Mouse (Mus musculus): ENCODE results near the gene 4930432K21Rik.

Gene 4930432K21Rik

GRCm38 (mm10) chr8:84149181-84149580 lies 1.4 kb downstream of the 4930432K21Rik start:
- no peak for DNase-seq

- no peak for DNase-seq
Measured at GRCm38 (mm10) chr8:84157620-84158019, 9.8 kb downstream of the 4930432K21Rik start.

- DNase-seq, result no peak
Measured at GRCm38 (mm10) chr8:84167696-84168095, 19.9 kb downstream of the 4930432K21Rik start.

GRCm38 (mm10) chr8:84170096-84170495 lies 22.3 kb downstream of the 4930432K21Rik start:
- DNase-seq, result no peak

DNA sequence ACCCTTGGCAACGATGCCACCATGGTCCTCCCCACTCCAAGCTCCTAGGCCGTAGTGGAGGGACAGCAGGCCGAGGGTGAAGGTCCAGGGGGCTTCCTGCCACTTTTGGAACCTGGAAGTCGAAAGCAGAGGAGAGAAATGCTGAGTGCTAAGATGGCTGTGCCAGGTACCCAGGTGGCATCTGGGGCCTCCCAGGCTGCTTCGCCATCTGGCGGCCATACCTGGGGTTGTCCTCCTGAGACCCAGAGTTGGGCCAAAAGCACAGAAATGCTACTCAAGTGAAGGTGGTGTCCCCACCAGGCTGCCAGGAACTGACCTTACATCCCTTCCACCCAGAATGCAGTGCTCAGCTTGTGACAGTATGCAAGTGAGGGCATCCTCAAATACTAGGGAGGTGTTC lies 26.0 kb downstream of the 4930432K21Rik start:
- no peak for DNase-seq

DNA sequence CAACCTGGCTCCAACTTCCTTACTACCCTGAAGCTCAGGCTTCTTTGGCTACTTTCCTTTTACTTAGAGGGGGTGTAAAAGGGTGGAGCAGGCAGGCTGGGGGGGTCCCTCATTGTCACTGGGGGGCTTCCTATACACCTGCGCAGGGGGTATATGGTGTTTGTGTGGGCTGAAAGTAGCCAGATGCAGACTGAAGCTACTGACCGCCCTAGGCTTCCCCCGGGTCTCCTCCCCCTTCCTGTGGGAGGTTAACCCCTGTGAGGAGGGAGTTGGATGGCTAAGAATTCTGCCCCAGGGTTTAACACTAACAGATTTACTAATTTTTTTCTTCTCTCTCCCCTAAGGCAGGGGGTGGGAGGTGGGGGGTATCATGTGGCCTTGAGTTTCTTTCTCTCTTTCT lies 28.7 kb downstream of the 4930432K21Rik start:
- no peak for DNase-seq

- no peak for DNase-seq
Measured at GRCm38 (mm10) chr8:84177405-84177804, 29.6 kb downstream of the 4930432K21Rik start.

- no peak for DNase-seq
Measured at GRCm38 (mm10) chr8:84178592-84178991, 30.8 kb downstream of the 4930432K21Rik start.

- no peak for DNase-seq
Measured at GRCm38 (mm10) chr8:84179946-84180345, 32.1 kb downstream of the 4930432K21Rik start.

DNA sequence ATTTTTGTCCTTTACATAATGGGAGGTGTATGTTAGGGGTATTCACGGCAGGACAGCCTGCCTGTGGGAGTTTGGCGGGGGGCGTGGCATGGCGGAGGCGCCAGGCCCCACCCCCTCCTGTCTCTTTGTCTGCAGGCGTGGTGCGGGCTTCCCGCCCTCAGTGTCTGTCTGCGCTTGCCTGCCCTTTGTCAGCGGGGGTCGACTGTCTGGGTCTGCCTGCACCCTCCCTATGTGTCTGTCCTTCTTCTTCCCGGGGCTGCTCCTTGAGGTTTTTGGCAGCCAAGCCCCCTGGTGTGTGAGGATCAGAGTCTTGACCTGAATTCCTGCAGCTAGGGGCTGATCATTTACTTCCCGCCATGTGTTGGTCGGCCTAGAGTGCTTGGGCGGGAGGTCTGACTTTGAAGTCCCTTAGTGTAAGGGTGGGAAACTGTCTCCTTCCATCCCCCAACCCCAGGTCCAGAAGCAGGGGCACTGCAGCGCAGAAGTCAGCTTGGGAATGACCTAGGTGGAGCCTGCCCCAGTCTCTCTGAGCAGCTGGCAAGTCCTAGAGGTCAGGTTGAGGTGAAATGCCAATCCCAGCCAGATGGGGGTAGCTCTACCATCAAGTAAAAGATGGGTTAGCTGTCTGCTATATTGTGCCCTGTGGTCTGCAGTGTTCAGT lies 32.8 kb downstream of the 4930432K21Rik start:
- no peak for DNase-seq

- no peak for DNase-seq
Measured at GRCm38 (mm10) chr8:84182833-84183232, 35.0 kb downstream of the 4930432K21Rik start.

GRCm38 (mm10) chr8:84183261-84184084 lies 35.6 kb downstream of the 4930432K21Rik start:
- DNase-seq, result no peak

- DNase-seq, result no peak
Measured at GRCm38 (mm10) chr8:84184085-84185043, 36.5 kb downstream of the 4930432K21Rik start.

GRCm38 (mm10) chr8:84185117-84185516 lies 37.3 kb downstream of the 4930432K21Rik start, which contains the start of gene Nanos3:
TSS of gene Nanos3 (minus strand) at chr8:84185217.
- DNase-seq, result no peak

GRCm38 (mm10) chr8:84186547-84186946 lies 38.7 kb downstream of the 4930432K21Rik start:
- peak; percentile 79 for DNase-seq

- peak; percentile 52 for DNase-seq
Measured at GRCm38 (mm10) chr8:84187065-84187755, 39.4 kb downstream of the 4930432K21Rik start.

DNA sequence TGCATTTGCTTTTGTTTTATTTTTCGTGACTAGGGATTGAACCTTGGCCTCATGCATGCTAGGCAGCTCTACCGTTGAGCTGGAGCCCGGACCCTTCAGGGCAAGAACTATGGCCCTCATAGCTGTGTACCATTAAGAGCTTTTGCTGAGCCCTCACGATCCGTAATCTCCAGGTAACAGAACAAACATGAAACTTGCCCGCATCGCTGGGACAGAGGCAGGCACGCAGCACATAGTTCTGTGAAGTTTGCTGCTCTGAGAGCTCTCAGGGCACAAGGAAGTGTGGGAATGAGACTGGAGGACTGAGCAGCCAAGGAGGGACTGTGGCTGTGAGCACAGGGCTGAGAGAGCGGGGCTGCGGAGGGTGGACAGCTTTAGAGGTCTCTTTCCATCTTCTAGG lies 40.8 kb downstream of the 4930432K21Rik start:
- DNase-seq, result no peak

DNA sequence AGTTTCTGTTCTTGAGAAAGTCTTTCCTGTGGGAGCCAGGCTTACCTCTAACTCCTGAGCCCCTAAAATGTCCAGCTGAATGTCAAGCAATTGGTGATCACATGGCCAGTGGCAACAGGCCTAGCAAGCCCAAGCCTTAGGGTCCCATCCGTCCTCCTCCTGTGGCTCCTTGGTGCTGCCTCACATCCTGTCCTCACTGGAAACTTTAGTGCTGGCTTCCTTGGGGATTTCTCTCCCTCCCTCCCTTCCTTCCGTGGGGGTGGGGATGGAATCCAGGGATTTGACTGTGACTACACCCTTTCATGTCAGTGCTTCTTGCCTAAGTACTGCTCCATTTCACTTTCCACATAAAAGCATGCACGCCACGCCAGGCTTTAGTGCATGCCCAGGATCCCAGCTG lies 41.8 kb downstream of the 4930432K21Rik start:
- DNase-seq, result no peak

- no peak for DNase-seq
Measured at GRCm38 (mm10) chr8:84190191-84190867, 42.5 kb downstream of the 4930432K21Rik start.

DNA sequence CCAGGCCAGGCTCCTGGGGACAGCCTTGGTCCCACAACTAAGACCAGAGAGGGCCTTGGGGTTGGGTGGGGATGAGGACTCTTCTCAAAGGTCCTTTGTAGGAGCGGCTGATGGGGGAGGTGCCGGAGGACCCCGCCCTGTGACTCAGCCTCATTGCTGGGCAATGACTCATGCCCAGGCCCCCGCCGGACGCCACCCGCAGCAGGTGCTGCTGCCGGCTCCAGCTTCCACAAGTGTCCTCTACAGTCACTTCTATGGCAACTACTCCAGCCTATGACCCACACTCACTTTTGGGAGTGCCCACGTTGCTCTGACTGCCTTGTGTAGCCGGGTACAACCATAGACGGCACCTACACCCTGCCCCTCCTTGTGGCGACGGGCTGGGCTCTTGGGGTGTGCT lies 44.2 kb downstream of the 4930432K21Rik start:
- peak; percentile 51 for DNase-seq

DNA sequence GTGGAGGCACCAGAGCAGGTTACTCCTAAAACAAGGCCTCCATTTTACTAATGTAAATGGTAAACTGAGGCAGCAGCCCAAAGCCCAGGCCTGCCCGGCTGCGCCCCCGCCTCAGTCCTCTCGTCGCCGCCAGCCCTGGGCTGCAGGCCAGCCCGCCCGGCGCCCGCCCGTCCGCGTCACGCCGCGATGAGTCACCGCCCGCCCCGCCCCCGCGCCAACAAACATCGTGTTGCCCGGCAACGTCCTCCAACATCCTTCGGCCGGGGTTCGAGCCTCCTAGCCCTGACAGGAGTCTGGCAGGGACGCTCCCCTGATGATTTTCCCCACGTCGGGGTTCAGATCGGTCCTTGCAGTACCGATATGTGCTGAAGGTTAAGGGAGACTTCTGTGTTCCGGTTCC lies 44.7 kb downstream of the 4930432K21Rik start:
- peak; percentile 70 for DNase-seq

DNA sequence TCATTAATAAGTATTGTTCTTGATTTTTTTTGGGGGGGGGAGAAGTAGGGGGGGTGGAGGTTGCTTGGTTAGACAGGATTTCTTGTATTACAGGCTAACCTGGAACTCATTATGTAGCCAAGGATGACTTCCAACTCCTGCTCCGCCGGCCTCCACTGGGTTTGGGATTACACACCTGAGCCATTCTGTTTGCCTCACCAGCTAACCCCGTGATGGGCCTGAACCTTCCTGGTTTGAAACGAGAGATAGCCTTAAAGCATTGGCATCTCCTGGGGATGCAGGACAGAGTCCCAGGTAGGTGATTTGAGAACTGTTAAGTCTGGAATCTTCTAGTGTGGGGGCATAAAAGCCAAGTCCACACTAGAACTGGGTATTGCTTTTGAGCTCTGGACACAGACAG lies 45.3 kb downstream of the 4930432K21Rik start:
- no peak for DNase-seq

Measured in right cerebral cortex, adult 18-20 months (tissue).